Mouse (Mus musculus): Measurements from ENCODE around the gene Snap47. TPM values are rescaled to one million over a fixed set of nuclear protein-coding genes. Genes with fewer than 3 reads are reported as not detected.

The Snap47 gene
- 10 to 100 TPM; 40.8 to 45.5 TPM for total RNA-seq (2021)

GRCm38 (mm10) chr11:59451086-59451485 lies at the start of gene Snap47:
Gene Snap47 (minus strand): TSS chr11:59451186.
- DNase-seq, result no peak

DNA sequence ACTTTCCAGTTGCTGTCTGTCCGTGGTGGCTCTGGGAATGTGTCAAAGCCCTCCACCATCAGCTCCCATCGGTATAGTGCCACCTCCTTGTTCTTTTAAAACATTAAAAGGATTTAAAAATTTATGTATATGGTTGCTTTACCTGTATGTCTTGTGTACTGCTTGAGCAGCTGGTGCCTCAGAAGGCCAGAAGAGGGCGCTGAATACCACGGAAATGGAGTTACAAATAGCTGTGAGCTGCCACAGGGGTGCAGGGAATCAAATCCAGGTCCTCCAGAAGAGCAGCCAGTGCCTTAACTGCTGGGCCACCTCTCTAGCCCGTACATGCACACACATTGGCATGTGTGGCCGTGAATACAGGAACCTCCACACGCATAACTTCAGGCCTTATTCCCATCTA lies 46.8 kb upstream of the Snap47 start:
- DNase-seq, result no peak

GRCm38 (mm10) chr11:59496672-59497310 lies 45.8 kb upstream of the Snap47 start:
- DNase-seq, result no peak

- DNase-seq, result no peak
Observed at GRCm38 (mm10) chr11:59486222-59486621, 35.2 kb upstream of the Snap47 start.

- no peak for DNase-seq
Observed at GRCm38 (mm10) chr11:59485641-59486040, 34.7 kb upstream of the Snap47 start.

- peak; percentile 68 for DNase-seq
Observed at GRCm38 (mm10) chr11:59483212-59483611, 32.2 kb upstream of the Snap47 start.

- no peak for DNase-seq
Observed at GRCm38 (mm10) chr11:59477240-59477639, 26.3 kb upstream of the Snap47 start.

DNA sequence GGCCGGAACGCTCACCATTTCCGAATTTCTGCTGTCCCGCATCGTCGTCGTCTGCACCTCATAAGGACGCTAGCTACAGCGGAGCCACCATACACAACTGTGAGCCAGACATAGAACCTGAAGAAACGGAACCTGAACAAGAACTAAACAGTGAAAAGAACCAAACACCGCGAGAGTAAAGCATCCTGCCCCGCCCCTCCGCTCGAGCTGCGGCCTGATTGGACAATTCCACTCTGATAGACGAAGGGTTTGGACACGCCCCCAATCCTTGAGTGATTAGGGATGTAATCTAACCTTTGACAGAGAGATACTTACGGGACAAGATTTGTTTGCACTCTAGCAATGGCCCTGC lies 21.3 kb upstream of the Snap47 start, which contains the start of gene Zfp867:
Gene Zfp867, minus strand, starts transcription at position 149 of the 352 bp plus-strand sequence.
- peak; percentile 92 for DNase-seq

GRCm38 (mm10) chr11:59471413-59472325 lies 20.7 kb upstream of the Snap47 start:
- DNase-seq, result no peak

GRCm38 (mm10) chr11:59460459-59460858 lies 9.5 kb upstream of the Snap47 start:
- no peak for DNase-seq

GRCm38 (mm10) chr11:59458973-59459372 lies 8.0 kb upstream of the Snap47 start:
- DNase-seq, result peak; percentile 63

DNA sequence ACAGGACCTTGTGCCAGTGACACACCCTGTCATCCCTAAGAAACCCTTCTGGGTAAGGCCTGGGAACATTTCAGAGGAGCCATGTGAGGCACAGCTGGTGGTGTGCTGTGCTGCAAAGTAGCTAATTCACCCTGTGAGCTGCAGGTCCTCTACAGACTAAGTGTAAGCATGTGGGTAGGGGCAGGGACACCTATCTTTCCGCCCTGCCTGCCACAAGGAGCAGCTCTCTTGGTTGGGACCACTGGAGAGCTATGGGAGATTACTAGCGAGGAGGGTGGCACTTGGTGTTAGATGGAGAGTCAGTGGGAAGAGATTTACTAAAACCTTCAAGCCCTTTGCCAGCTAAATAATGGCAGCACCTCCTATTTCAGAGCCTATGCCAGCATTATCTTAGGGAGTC lies 5.9 kb upstream of the Snap47 start:
- DNase-seq, result no peak

DNA sequence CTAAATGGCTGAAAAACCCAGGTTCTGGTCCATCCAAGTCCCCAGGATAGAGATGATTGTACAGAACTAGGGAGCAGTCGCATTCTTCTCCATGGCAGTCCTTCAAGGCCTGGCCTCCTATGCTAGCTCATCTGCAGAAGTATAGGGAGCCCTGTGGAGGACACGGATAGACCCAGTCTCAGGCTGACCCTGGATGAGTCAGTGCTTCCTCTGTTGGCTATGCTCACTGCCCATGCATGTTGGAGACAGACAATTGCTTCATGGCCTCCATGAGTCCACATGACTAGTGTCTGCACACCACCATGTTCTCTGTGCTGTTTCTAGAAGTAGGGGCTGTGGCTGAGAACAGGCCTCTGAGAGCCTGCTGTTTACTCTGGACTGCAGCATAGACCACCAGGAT lies 5.4 kb upstream of the Snap47 start:
- DNase-seq, result no peak

- no peak for DNase-seq
Observed at GRCm38 (mm10) chr11:59450230-59450771, 685 bp downstream of the Snap47 start.

DNA sequence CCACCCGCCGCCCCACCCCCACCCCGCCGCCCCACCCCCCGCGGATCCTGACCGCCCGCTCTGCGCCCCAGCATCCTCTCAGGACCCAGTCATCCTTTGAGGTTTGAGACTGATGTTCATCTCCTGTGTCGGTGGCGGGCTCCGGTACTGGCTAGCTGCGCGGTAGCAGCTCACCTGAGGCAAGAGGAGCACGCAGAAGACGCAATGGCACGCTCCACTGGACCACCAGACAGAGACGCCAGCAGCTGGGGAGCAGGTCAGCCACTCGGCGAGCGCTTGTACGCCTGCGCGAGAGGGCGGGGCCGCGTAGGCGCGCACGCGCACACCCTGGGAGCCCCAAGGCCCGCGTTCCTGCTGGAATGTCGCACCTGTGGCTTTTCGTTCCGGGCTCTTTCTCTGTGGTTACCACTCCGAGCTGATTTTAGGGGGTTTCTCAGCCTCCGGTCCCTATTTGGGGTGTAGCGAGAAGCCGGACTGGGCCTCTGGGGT lies 1.2 kb downstream of the Snap47 start, which contains the start of gene Jmjd4:
Gene Jmjd4, plus strand, starts transcription at position 305 of the 489 bp plus-strand sequence.
- peak; percentile 94 for DNase-seq

GRCm38 (mm10) chr11:59443102-59443501 lies 7.9 kb downstream of the Snap47 start:
- DNase-seq, result no peak

DNA sequence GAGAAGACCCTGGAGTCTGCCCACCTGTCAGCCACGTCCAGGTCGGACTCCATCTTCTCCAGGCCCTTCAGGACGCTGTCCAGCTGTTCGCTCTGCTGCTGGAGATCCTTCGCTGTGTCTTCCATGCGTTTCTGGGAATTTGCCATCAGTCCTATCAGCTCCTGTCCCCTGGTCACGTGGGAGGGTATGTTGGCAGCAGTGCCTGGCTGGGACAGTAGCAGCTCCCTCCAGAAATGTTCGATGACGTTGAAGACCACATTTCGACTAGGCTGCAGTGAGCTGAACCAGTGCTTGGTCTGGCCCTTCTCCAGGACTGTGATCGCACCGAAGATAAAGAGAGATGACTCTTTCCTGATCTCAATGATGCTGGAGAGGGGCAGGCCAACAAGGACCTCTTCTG lies 13.0 kb downstream of the Snap47 start:
- no peak for DNase-seq

DNA sequence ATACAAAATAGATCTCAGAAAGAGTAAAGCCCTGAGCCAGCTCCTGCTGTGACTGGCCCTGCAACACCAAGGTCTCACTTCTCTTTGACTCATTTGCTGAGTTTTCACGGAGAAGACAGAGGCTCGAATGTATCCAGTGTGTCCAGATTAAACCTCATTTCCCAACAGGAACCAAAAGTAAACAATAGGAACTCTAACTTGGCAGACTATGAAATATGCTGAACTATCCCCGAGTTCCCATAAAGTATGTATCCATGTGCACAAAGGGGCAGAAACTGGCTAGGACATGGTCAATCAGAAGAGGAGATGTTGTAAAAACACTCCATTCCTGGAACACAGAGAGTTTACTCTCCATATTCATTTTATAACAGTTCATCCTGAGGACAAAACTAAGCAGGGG lies 18.7 kb downstream of the Snap47 start:
- no peak for DNase-seq

GRCm38 (mm10) chr11:59429959-59430358 lies 21.0 kb downstream of the Snap47 start:
- no peak for DNase-seq

GRCm38 (mm10) chr11:59428057-59428660 lies 22.8 kb downstream of the Snap47 start:
- peak; percentile 31 for DNase-seq

DNA sequence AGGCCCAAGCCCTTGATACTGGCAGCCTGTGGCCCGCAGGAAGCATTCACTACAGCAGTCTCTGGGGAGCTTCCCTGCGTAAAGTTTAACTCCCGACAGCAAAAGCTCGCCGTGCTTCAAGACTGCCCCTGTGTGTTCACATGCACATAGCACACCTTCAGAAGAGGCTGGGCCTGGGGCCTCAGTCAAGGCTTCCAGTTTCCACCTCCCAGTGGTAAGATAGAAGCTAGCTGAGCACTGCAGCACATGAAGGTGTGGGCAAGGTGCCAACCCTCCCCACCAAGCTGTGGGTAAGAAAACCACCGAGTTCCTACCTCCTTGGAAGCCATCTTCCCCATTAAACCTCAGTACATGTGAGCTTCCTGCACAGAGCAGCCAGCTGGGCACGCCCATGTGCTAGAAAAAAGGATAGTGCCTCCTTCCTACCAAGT lies 25.3 kb downstream of the Snap47 start:
- DNase-seq, result peak; percentile 55

- DNase-seq, result no peak
Observed at GRCm38 (mm10) chr11:59423010-59423588, 27.9 kb downstream of the Snap47 start.
